Mouse (Mus musculus) left cerebral cortex, adult 11 months (tissue): Measurements from ENCODE around the gene Actrt1.

Source experiments
- DNase-seq: peaks from one replicate; pipeline ENCODE4 v3.0.0; 2022; ENCODE audit warnings: low spot score

Actrt1 gene

DNA sequence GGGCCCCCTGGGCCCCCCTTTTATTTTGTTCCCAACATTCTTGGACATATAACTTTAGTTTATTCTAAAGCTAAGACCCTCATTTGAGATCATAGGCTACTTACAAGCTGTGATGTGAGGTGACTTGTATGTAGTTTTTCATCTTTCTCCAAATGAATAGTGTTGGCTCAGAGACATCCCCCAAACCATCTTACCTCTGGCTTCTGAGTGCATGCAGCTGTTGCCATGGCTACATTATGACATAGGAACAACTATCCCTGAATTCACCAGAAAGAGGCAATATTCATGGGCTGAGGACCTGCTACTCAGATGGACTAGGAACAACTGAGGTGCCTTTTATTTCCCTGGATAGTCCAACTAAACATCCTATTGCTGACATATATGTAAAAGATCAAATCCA lies at the start of gene Actrt1:
Gene Actrt1 (plus strand): TSS at position 301 of the 400 bp plus-strand sequence.
- DNase-seq, result no peak

DNA sequence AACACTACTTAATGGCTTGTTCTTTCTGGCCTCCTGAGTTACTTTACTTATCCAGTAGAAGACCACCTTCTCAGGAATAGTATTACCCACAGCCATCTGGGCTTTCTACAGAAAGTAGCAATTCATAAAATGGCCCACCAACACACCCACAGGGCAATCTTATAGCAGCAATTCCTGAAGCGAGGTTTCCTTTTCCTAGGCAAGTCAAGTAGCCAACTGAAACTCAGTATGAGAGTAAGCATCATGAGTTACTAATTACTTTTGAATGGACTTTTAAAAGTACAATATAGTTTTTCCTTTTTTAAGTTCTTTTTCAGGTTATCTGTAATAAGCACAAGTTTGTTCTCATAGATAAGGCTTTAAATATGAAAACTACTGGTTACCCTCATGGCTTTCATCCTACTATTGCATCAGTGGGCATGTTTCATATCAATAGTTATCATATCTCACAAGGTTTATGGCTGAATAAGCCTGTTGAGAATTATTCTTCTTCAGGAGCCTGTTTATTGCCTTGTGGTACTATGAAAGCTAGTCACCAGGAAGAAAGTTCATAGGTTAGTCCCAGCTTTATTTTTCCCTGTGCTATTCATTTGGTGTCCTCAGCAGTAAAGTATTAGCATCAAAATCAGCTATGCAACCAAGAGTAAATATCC lies 2.8 kb downstream of the Actrt1 start:
- no peak for DNase-seq
